Mouse (Mus musculus): ENCODE results near the gene Smyd5. TPM values are rescaled to one million over a fixed set of nuclear protein-coding genes. Genes with fewer than 3 reads are reported as not detected.

Gene Smyd5
- total and polyA plus RNA-seq, 2 experiments = 6.1 to 16.2 TPM

DNA sequence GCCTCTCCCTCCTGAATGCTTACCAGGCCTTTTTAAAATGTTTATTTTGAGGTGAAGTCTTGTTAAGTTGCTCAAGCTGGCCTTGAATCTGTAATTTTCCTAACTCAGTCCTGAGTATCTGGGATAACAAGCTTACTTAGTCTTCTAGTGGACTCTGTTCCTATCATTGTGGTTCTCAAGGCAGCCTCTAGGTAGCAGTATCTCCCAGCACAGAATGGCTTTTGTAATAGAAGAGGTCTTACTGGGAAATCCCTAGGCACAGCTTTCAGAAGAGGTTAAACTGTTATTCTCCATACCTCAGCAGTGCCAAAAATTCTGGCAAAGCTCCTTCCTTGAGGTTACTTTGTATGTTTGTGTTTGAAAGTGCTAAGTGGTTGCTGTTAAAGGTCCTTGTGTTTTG lies 33.6 kb downstream of the Smyd5 start:
- H3K79me2 ChIP-seq (ENCODE audit: control insufficient read depth, insufficient read depth, low read length) = no peaks in the 10 kb centered on the region
- H3K9ac ChIP-seq (ENCODE audit: low read depth, low read length) = no peak overlapping the region
- H3K4me3 ChIP-seq (ENCODE audit: insufficient read depth, low read depth, low read length) = no peak overlapping the region
- DNase-seq (ENCODE audit: extremely low read depth, low read depth, low spot score) = no peak
- no peak overlapping the region for H3K27ac ChIP-seq (replicated peaks; ENCODE audit: insufficient read depth, low read depth, low read length)
- no peak for TF ChIP-seq POLR2A (IDR thresholded peaks at IDR 0.05; ENCODE audit: extremely low read depth, insufficient read depth, low read length)
- no peak for TF ChIP-seq CTCF (IDR thresholded peaks at IDR 0.05; ENCODE audit: low read depth, low read length)
- no peaks in the 10 kb centered on the region for H3K27me3 ChIP-seq (ENCODE audit: control insufficient read depth, insufficient read depth, low read length)
- peaks cover 68% of the 10 kb centered on the region for H3K36me3 ChIP-seq (ENCODE audit: control insufficient read depth, insufficient read depth, low read length)
- no peaks in the 10 kb centered on the region for H3K4me1 ChIP-seq (ENCODE audit: control insufficient read depth, insufficient read depth, low read length)

GRCm38 (mm10) chr6:85469660-85470430 lies 38.1 kb downstream of the Smyd5 start:
- 71% methylated on average over 5 of the region's 5 CpGs for WGBS
- H3K36me3 ChIP-seq (ENCODE audit: control insufficient read depth, insufficient read depth, low read length) = peaks cover 33% of the 10 kb centered on the region
- no peaks in the 10 kb centered on the region for H3K4me1 ChIP-seq (ENCODE audit: control insufficient read depth, insufficient read depth, low read length)
- H3K79me2 ChIP-seq (ENCODE audit: control insufficient read depth, insufficient read depth, low read length) = no peaks in the 10 kb centered on the region
- H3K27ac ChIP-seq (replicated peaks; ENCODE audit: insufficient read depth, low read depth, low read length) = no peak overlapping the region
- H3K9ac ChIP-seq (ENCODE audit: low read depth, low read length) = no peak overlapping the region
- no peak overlapping the region for H3K4me3 ChIP-seq (ENCODE audit: insufficient read depth, low read depth, low read length)
- no peak for DNase-seq (ENCODE audit: extremely low read depth, low read depth, low spot score)
- no peaks in the 10 kb centered on the region for H3K27me3 ChIP-seq (ENCODE audit: control insufficient read depth, insufficient read depth, low read length)
- TF ChIP-seq CTCF (IDR thresholded peaks at IDR 0.05; ENCODE audit: low read depth, low read length) (no peak), POLR2A (IDR thresholded peaks at IDR 0.05; ENCODE audit: extremely low read depth, insufficient read depth, low read length) (no peak)

DNA sequence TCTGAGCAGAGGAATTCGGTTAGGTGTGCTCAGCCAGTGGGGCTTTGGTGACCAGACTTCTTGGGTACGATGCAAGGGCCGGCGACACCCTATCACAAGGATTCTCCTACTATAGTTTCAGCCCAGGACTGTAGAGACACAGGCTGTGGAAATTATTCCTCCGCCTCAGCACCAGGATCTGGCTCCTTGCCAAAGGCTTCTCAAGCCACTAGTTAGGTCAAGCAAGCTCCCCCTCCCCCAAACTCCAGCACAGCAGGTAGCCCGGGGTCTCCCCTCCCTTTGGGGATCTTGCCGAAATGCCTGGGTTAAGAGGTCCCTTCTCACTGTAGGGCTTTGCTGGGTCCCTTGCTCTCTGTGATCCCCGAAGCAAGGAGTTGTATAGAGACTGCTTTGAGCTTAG lies 40.2 kb downstream of the Smyd5 start:
- TF ChIP-seq POLR2A (IDR thresholded peaks at IDR 0.05; ENCODE audit: extremely low read depth, insufficient read depth, low read length) (no peak), CTCF (IDR thresholded peaks at IDR 0.05; ENCODE audit: low read depth, low read length) (no peak)
- no peak overlapping the region for H3K27ac ChIP-seq (replicated peaks; ENCODE audit: insufficient read depth, low read depth, low read length)
- no peaks in the 10 kb centered on the region for H3K27me3 ChIP-seq (ENCODE audit: control insufficient read depth, insufficient read depth, low read length)
- no peak overlapping the region for H3K4me3 ChIP-seq (ENCODE audit: insufficient read depth, low read depth, low read length)
- no peak for DNase-seq (ENCODE audit: extremely low read depth, low read depth, low spot score)
- peaks cover 14% of the 10 kb centered on the region; the same call in 1 of the 2 replicates for H3K36me3 ChIP-seq (ENCODE audit: control insufficient read depth, insufficient read depth, low read length)
- no peaks in the 10 kb centered on the region for H3K79me2 ChIP-seq (ENCODE audit: control insufficient read depth, insufficient read depth, low read length)
- no peaks in the 10 kb centered on the region for H3K4me1 ChIP-seq (ENCODE audit: control insufficient read depth, insufficient read depth, low read length)
- H3K9ac ChIP-seq (ENCODE audit: low read depth, low read length) = no peak overlapping the region
- 68% methylated on average over 8 of the region's 8 CpGs for WGBS

- no peaks in the 10 kb centered on the region for H3K27me3 ChIP-seq (ENCODE audit: control insufficient read depth, insufficient read depth, low read length)
- no peak overlapping the region for H3K27ac ChIP-seq (replicated peaks; ENCODE audit: insufficient read depth, low read depth, low read length)
- peaks cover 9% of the 10 kb centered on the region; the same call in 1 of the 2 replicates for H3K36me3 ChIP-seq (ENCODE audit: control insufficient read depth, insufficient read depth, low read length)
- DNase-seq (ENCODE audit: extremely low read depth, low read depth, low spot score) = no peak
- H3K4me1 ChIP-seq (ENCODE audit: control insufficient read depth, insufficient read depth, low read length) = no peaks in the 10 kb centered on the region
- H3K9ac ChIP-seq (ENCODE audit: low read depth, low read length) = no peak overlapping the region
- no peaks in the 10 kb centered on the region for H3K79me2 ChIP-seq (ENCODE audit: control insufficient read depth, insufficient read depth, low read length)
- H3K4me3 ChIP-seq (ENCODE audit: insufficient read depth, low read depth, low read length) = no peak overlapping the region
- WGBS = 73% methylated on average over 5 of the region's 5 CpGs
- TF ChIP-seq POLR2A (IDR thresholded peaks at IDR 0.05; ENCODE audit: extremely low read depth, insufficient read depth, low read length) = no peak
- TF ChIP-seq CTCF (IDR thresholded peaks at IDR 0.05; ENCODE audit: low read depth, low read length) = no peak
Observed at GRCm38 (mm10) chr6:85472542-85472941, 40.8 kb downstream of the Smyd5 start.

GRCm38 (mm10) chr6:85475581-85475980 lies 43.8 kb downstream of the Smyd5 start:
- WGBS = 81% methylated on average over 3 of the region's 3 CpGs
- Histone ChIP-seq H3K4me3 (ENCODE audit: insufficient read depth, low read depth, low read length) (no peak overlapping the region), H3K36me3 (ENCODE audit: control insufficient read depth, insufficient read depth, low read length) (no peaks in the 10 kb centered on the region), H3K27ac (replicated peaks; ENCODE audit: insufficient read depth, low read depth, low read length) (no peak overlapping the region), H3K4me1 (ENCODE audit: control insufficient read depth, insufficient read depth, low read length) (no peaks in the 10 kb centered on the region), H3K79me2 (ENCODE audit: control insufficient read depth, insufficient read depth, low read length) (no peaks in the 10 kb centered on the region), H3K9ac (ENCODE audit: low read depth, low read length) (no peak overlapping the region), H3K27me3 (ENCODE audit: control insufficient read depth, insufficient read depth, low read length) (no peaks in the 10 kb centered on the region)
- TF ChIP-seq CTCF (IDR thresholded peaks at IDR 0.05; ENCODE audit: low read depth, low read length) = no peak
- no peak for TF ChIP-seq POLR2A (IDR thresholded peaks at IDR 0.05; ENCODE audit: extremely low read depth, insufficient read depth, low read length)
- DNase-seq (ENCODE audit: extremely low read depth, low read depth, low spot score) = no peak

GRCm38 (mm10) chr6:85477366-85477917 lies 45.7 kb downstream of the Smyd5 start:
- DNase-seq (ENCODE audit: extremely low read depth, low read depth, low spot score) = no peak
- Histone ChIP-seq H3K36me3 (ENCODE audit: control insufficient read depth, insufficient read depth, low read length) (no peaks in the 10 kb centered on the region), H3K27me3 (ENCODE audit: control insufficient read depth, insufficient read depth, low read length) (peaks cover 2% of the 10 kb centered on the region; the same call in 1 of the 2 replicates), H3K9ac (ENCODE audit: low read depth, low read length) (no peak overlapping the region), H3K4me3 (ENCODE audit: insufficient read depth, low read depth, low read length) (no peak overlapping the region), H3K27ac (replicated peaks; ENCODE audit: insufficient read depth, low read depth, low read length) (no peak overlapping the region), H3K79me2 (ENCODE audit: control insufficient read depth, insufficient read depth, low read length) (no peaks in the 10 kb centered on the region), H3K4me1 (ENCODE audit: control insufficient read depth, insufficient read depth, low read length) (no peaks in the 10 kb centered on the region)
- TF ChIP-seq CTCF (IDR thresholded peaks at IDR 0.05; ENCODE audit: low read depth, low read length) (peak; percentile 81), POLR2A (IDR thresholded peaks at IDR 0.05; ENCODE audit: extremely low read depth, insufficient read depth, low read length) (no peak)
- WGBS = 32% methylated on average over 10 of the region's 10 CpGs
